Mouse (Mus musculus): ENCODE measurements around the gene Tbp. TPM values are rescaled to one million over a fixed set of nuclear protein-coding genes. Genes with fewer than 3 reads are reported as not detected.

The Tbp gene
- polyA plus RNA-seq (2016; fragmentation: Nextera tagmentation; extraction: Ambion mirVana) = 75.7 and 76.0 TPM in 2 replicates

DNA sequence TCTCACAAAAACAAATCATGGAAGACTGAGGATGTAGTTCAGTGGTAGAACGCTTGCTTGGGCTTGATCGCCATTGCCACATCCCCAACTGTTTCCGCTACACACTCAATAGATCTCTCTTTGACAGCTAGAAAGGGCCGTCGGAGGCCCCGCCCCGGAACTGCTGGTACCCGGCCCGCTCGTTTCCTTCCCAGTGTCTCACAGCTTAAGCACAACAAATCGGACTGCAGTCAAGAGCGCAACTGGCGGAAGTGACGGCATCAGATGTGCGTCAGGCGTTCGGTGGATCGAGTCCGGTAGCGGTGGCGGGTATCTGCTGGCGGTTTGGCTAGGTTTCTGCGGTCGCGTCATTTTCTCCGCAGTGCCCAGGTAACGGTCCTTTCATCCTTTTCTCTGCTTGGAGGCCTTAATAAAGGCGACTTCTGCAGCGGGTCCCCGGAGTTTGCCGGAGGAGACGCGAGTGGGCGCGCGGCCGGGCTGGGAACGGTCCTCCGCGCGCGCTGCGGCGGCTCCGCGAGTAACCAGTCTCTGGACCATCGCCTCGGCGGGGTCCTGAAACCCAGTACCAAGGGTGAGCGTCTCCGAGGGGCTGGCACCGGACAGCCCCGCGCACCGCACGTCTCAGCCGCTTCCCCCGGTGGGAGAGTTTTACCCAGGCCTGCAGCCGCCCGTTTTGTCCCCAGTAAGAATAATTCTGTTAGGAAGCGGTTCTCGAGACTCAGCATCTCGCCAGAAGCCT, at the start of gene Tbp, which contains the start of gene Psmb1:
Gene Tbp, plus strand, starts transcription at position 233 of the 739 bp plus-strand sequence.
Gene Psmb1, minus strand, starts transcription at position 96 of the 739 bp plus-strand sequence.
- H3K27ac ChIP-seq = peak within 1 kb of the TSS; percentile 89
- peak within 1 kb of the TSS; percentile 99 for H3K4me3 ChIP-seq
- WGBS = under 1% methylated on average over 63 of the region's 63 CpGs
- H3K4me1 ChIP-seq = peaks cover 37% of the 10 kb centered on the region
- H3K9me3 ChIP-seq = no peaks in the 10 kb centered on the region
- H3K27me3 ChIP-seq (ENCODE audit: poor library complexity, severe bottlenecking) = no peaks in the 10 kb centered on the region
- DNase-seq (ENCODE audit: extremely low spot score, low spot score) = peak; percentile 99
- peaks cover 37% of the 10 kb centered on the region for H3K36me3 ChIP-seq (replicated peaks)

DNA sequence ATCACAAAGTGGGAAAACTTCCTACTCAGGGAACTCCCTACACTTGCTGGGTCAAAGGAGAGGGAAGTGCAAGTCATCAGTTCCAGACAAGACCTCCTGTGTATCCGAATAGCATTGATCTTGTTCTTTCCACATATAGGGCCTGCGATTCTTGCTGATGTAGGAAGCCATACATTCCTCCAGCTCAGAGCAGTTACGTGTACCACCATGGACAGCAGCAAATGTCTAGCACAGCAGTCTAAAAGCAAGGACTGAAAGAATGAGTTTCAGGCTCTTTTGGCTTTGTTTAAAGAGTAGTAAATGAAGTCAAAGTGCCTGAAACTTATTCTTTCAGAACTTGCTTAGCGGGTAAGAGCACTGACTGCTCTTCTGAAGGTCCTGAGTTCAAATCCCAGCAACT, 44.5 kb upstream of the Tbp start:
- H3K27ac ChIP-seq = no peak overlapping the region
- peaks cover 11% of the 10 kb centered on the region; the same call in 1 of the 2 replicates for H3K36me3 ChIP-seq (replicated peaks)
- H3K9me3 ChIP-seq = no peaks in the 10 kb centered on the region
- H3K27me3 ChIP-seq (ENCODE audit: poor library complexity, severe bottlenecking) = no peaks in the 10 kb centered on the region
- no peaks in the 10 kb centered on the region for H3K4me1 ChIP-seq
- WGBS = 80% methylated on average over 4 of the region's 4 CpGs
- no peak for DNase-seq (ENCODE audit: extremely low spot score, low spot score)
- no peak overlapping the region for H3K4me3 ChIP-seq

DNA sequence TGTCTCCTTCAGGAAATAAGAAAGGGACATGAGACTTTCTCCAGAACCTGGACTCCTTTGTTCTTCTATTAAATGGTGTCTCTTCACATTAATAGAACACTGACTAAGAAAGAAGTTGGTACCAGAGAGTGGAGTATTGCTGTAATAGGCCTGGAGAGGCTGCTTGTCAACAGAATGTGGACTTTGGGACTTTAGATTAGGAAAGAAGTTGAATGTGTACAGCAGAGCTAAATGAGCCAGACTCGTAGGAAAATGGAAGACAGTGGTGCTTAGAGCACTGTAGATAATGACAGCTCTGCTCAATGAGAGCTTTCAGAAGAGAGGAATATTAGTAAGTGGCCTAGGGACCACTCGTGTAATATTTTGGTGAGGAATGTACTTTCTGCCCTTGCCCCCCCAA, 43.1 kb upstream of the Tbp start:
- Histone ChIP-seq H3K4me3 (no peak overlapping the region), H3K36me3 (replicated peaks) (peaks cover 20% of the 10 kb centered on the region), H3K9me3 (no peaks in the 10 kb centered on the region), H3K27ac (no peak overlapping the region), H3K4me1 (no peaks in the 10 kb centered on the region), H3K27me3 (ENCODE audit: poor library complexity, severe bottlenecking) (no peaks in the 10 kb centered on the region)
- WGBS = 92% methylated on average over 2 of the region's 2 CpGs
- DNase-seq (ENCODE audit: extremely low spot score, low spot score) = no peak

DNA sequence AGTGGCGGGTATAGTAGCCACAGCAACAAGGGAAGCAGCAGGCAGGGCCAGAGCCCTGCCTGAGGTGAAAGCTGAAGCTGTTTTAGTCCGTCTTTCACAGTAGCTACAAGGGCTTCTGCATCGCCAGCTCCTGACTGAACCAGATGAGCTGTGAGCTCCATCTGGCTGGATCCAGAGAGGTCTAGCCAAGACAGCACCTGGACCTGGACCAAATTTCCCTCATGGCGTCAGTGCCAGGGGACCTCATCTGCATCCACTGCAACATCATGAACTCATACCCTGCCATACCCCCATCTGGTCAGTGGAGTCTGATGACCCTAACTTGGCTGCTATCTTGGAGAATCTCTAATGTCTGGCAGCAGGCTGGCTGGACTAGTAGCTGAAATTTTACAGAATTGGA, 39.9 kb upstream of the Tbp start:
- no peaks in the 10 kb centered on the region for H3K27me3 ChIP-seq (ENCODE audit: poor library complexity, severe bottlenecking)
- WGBS = 83% methylated on average over 4 of the region's 4 CpGs
- no peaks in the 10 kb centered on the region for H3K9me3 ChIP-seq
- H3K4me3 ChIP-seq = no peak overlapping the region
- no peak for DNase-seq (ENCODE audit: extremely low spot score, low spot score)
- H3K4me1 ChIP-seq = no peaks in the 10 kb centered on the region
- no peak overlapping the region for H3K27ac ChIP-seq
- H3K36me3 ChIP-seq (replicated peaks) = peaks cover 35% of the 10 kb centered on the region

- Histone ChIP-seq H3K27me3 (ENCODE audit: poor library complexity, severe bottlenecking) (no peaks in the 10 kb centered on the region), H3K36me3 (replicated peaks) (peaks cover 44% of the 10 kb centered on the region), H3K9me3 (no peaks in the 10 kb centered on the region), H3K4me1 (no peaks in the 10 kb centered on the region), H3K4me3 (no peak overlapping the region), H3K27ac (no peak overlapping the region)
- WGBS = 94% methylated on average over 6 of the region's 6 CpGs
- DNase-seq (ENCODE audit: extremely low spot score, low spot score) = no peak
Observed at GRCm38 (mm10) chr17:15461921-15462495, 37.7 kb upstream of the Tbp start.

DNA sequence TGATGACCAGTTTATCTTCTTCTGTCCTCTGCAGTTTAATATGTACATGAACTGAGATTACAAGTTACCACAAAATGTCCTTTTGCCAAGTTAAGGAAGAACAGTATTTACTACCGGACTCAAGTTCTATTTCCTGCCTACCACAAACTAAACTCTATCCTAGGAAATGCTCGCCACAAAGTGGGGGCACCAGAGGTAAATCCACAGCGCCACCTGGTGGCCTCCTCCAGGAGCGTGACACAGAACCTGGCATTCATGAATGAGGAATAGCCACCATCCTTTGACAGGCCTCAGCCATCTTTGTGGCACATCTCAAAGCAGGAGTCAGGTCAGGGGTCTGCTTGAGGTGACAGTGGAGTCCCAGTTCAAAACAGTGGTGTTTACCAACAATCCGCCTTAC, 32.0 kb upstream of the Tbp start:
- no peaks in the 10 kb centered on the region for H3K4me1 ChIP-seq
- no peaks in the 10 kb centered on the region for H3K27me3 ChIP-seq (ENCODE audit: poor library complexity, severe bottlenecking)
- H3K9me3 ChIP-seq = no peaks in the 10 kb centered on the region
- H3K36me3 ChIP-seq (replicated peaks) = peaks cover 57% of the 10 kb centered on the region
- peak; percentile 80 for DNase-seq (ENCODE audit: extremely low spot score, low spot score)
- WGBS = 27% methylated on average over 5 of the region's 5 CpGs
- no peak overlapping the region for H3K4me3 ChIP-seq
- H3K27ac ChIP-seq = no peak overlapping the region

- 90% methylated on average over 4 of the region's 4 CpGs for WGBS
- Histone ChIP-seq H3K27ac (no peak overlapping the region), H3K9me3 (no peaks in the 10 kb centered on the region), H3K36me3 (replicated peaks) (peaks cover 86% of the 10 kb centered on the region), H3K27me3 (ENCODE audit: poor library complexity, severe bottlenecking) (no peaks in the 10 kb centered on the region), H3K4me1 (no peaks in the 10 kb centered on the region), H3K4me3 (no peak overlapping the region)
- no peak for DNase-seq (ENCODE audit: extremely low spot score, low spot score)
Observed at GRCm38 (mm10) chr17:15472671-15473070, 27.0 kb upstream of the Tbp start.

DNA sequence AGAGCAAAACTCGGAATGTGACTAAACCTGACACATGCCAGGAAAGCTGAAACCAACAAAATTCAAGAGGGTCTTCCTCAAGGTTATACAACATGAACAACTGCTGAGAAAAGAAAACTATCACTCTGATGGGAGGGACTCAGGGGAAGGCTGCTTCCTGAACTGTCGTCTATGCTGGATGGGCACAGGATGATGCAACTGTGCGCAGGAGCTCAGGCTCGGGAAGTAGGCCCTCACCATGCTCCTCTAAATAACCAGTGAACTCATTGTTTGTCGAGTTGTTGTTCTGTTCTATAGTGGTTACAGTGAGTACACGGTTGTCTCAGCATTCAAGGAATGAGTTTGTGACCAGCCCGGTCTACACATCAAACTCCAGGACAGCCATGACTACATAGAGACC, 9.1 kb upstream of the Tbp start:
- 89% methylated on average over 7 of the region's 7 CpGs for WGBS
- H3K27me3 ChIP-seq (ENCODE audit: poor library complexity, severe bottlenecking) = no peaks in the 10 kb centered on the region
- peak; percentile 7 for DNase-seq (ENCODE audit: extremely low spot score, low spot score)
- no peak overlapping the region for H3K4me3 ChIP-seq
- no peaks in the 10 kb centered on the region; the same call in 1 of the 2 replicates for H3K9me3 ChIP-seq
- no peaks in the 10 kb centered on the region for H3K4me1 ChIP-seq
- H3K36me3 ChIP-seq (replicated peaks) = peaks cover 73% of the 10 kb centered on the region
- H3K27ac ChIP-seq = no peak overlapping the region

DNA sequence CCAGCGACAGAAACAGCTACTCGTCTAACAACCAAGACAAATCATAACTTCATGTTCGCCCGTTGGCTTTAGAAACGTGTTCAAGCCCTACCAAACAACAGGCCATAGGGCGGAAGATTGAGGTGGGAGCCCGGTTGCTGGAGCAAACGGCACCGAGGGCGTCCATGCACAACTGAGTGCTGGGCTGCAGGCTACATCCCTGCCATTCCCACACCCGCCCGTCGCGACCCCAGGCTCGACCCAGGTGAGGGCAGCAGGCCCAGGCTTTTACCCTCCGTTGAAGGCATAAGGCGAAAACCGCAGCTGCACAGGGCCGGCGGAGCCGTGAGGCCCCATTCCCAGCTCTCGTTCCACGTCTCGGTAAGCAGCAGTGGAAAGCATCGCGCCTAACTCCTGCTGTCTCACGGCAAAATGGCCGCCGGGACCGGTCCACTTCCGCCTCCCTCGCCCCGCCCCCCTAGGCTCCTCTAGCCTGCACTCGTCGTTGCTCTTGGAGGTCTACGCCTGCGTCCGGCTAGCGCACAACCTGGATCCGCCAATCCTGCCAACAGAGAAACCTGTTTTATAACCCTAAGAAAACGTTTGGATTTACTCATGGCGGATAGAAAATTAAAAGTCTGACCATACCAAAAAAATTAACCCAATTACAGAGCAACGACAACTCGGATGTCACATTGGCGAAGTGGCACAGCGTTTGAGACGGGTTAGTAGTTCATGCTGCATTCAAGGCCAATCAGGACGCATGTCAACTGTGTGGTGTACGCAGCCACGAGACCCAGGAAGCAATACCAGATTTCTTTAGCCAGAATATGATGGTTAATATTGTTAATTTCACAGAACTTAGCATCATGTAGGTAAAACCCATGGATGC, 1.6 kb upstream of the Tbp start:
- WGBS = under 1% methylated on average over 50 of the region's 50 CpGs
- H3K36me3 ChIP-seq (replicated peaks) = peaks cover 39% of the 10 kb centered on the region
- DNase-seq (ENCODE audit: extremely low spot score, low spot score) = peak; percentile 92

DNA sequence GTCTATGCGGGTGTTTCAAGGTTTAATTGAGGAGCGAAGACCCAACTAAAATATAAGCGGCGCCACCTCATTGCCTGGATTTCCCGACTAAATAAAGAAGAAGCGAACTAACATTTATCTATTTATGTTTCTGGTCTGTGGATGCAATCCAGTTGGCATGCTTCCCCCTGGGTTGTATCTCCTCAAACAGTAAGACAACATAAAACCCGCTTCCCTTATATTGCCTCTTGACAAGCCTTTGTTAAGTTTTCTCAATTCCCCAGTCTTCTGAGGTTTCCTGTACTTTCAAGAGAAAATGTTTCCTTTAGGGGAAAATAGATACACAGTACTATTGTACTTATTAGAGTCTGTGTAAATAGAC, 955 bp upstream of the Tbp start:
- H3K9me3 ChIP-seq = no peaks in the 10 kb centered on the region
- H3K4me3 ChIP-seq = peak overlapping the region; percentile 99
- WGBS = 45% methylated on average over 7 of the region's 7 CpGs
- H3K27ac ChIP-seq = no peak overlapping the region
- H3K36me3 ChIP-seq (replicated peaks) = peaks cover 37% of the 10 kb centered on the region
- H3K4me1 ChIP-seq = peaks cover 37% of the 10 kb centered on the region
- no peak for DNase-seq (ENCODE audit: extremely low spot score, low spot score)
- no peaks in the 10 kb centered on the region for H3K27me3 ChIP-seq (ENCODE audit: poor library complexity, severe bottlenecking)

More for the DNA sequence above, 1.6 kb upstream of the Tbp start:
- Histone ChIP-seq H3K4me1 (peaks cover 37% of the 10 kb centered on the region), H3K9me3 (no peaks in the 10 kb centered on the region), H3K4me3 (peak overlapping the region; percentile 99), H3K27me3 (ENCODE audit: poor library complexity, severe bottlenecking) (no peaks in the 10 kb centered on the region), H3K27ac (peak overlapping the region; percentile 92)

DNA sequence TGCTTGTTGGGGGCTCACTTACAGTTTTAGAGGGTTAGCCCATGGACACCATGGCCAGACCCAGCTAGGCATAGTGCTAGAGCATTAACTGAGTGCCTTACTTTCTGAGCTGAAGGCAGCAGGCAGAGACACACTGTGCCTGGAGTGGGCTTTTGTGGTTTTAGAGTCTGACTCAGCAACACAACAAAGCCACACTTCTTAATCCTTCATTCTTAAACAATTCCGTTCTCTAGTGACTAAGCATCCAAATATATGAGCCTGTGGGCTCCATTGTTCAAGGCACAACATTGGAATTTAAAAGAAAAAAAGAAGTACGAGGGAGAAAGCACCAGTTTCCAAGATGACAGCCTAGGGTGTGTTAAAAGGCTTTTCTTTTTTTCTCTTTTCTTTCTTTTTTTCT, 11.0 kb downstream of the Tbp start:
- Histone ChIP-seq H3K4me3 (no peak overlapping the region), H3K36me3 (replicated peaks) (peaks cover 100% of the 10 kb centered on the region), H3K27me3 (ENCODE audit: poor library complexity, severe bottlenecking) (no peaks in the 10 kb centered on the region), H3K27ac (no peak overlapping the region), H3K4me1 (no peaks in the 10 kb centered on the region), H3K9me3 (peaks cover 12% of the 10 kb centered on the region; the same call in 1 of the 2 replicates)
- 88% methylated on average over 2 of the region's 2 CpGs for WGBS
- DNase-seq (ENCODE audit: extremely low spot score, low spot score) = no peak

- Histone ChIP-seq H3K4me3 (no peak overlapping the region), H3K27ac (no peak overlapping the region), H3K36me3 (replicated peaks) (peaks cover 98% of the 10 kb centered on the region), H3K27me3 (ENCODE audit: poor library complexity, severe bottlenecking) (no peaks in the 10 kb centered on the region), H3K9me3 (no peaks in the 10 kb centered on the region), H3K4me1 (no peaks in the 10 kb centered on the region)
- no peak for DNase-seq (ENCODE audit: extremely low spot score, low spot score)
- 82% methylated on average over 5 of the region's 5 CpGs for WGBS
Observed at GRCm38 (mm10) chr17:15517776-15518175, 18.1 kb downstream of the Tbp start.
